8 mouse cellular contexts compared by ENCODE assay signal in the genomic region with DNA sequence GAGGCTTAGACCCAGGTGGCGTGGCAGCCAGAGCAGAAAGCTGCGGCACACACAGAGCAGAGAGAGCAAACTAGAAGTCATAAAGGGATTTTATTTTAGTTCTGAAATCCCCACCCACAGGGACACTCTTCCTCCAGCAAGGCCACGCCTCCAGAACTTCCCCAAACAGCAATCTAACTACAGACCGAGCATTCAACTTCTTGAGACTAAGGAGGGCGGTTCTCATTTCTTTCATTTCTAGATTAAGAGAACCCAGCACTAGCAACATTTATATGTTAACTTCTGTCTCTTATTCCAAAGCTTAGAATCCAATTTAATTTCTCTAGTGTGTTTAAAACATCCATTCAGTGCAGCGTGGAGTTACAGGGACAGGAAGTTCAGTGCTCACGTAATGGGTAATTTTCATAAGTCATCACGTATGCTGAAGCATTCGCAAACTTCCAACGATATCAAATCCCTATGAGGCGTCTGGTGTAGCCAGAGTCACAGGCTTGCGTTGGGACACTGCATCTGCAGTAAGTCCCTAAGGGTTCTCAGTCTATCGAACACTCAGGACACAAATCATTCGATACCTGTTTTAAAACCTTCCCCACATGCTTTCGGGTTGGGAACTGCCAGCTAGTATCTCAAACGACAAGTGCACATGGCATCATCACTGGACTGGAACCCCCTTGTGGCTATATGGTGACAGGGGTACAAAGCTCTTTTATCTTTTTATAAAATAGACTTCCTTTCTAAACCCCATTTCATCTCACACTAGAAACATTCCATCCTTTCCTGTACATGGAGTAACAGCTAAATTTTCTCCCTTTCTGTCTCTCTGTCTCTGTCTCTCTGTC. TPM values are rescaled to one million over a fixed set of nuclear protein-coding genes. Genes with fewer than 3 reads are reported as not detected.
DNase-seq lines count a peak whose midpoint lies in the region; ATAC-seq and TF ChIP-seq lines count a peak whose summit lies in the region.

No protein-coding gene starts in this region.

- TF ChIP-seq CTCF in liver, postnatal 0 days (IDR thresholded peaks at IDR 0.05; ENCODE audit: low read depth): no peak

- ATAC-seq in embryonic facial prominence, embryonic 14.5 days (ENCODE audit: low read depth): no peak
- ATAC-seq in liver, postnatal 0 days: peak; percentile 69

- TF ChIP-seq EP300 in liver, postnatal 0 days (IDR thresholded peaks at IDR 0.05; ENCODE audit: low read depth): no peak

- no peaks in the 10 kb centered on the region for H3K36me3 ChIP-seq in embryonic facial prominence, embryonic 14.5 days (ENCODE audit: control insufficient read depth, insufficient read depth, low read length)
- peaks cover 14% of the 10 kb centered on the region; the same call in 1 of the 2 replicates for H3K36me3 ChIP-seq in embryonic facial prominence, embryonic 10.5 days (replicated peaks)
- H3K36me3 ChIP-seq in liver, postnatal 0 days (replicated peaks; ENCODE audit: insufficient read depth, low read length): no peaks in the 10 kb centered on the region

- H3K27ac ChIP-seq in embryonic facial prominence, embryonic 14.5 days (replicated peaks; ENCODE audit: low read depth, low read length): no peak overlapping the region
- no peak overlapping the region for H3K27ac ChIP-seq in embryonic facial prominence, embryonic 10.5 days (replicated peaks)
- peak overlapping the region; percentile 30; the same call in 1 of the 2 replicates for H3K27ac ChIP-seq in liver, postnatal 0 days (ENCODE audit: low read depth)

- H3K9ac ChIP-seq in embryonic facial prominence, embryonic 14.5 days (ENCODE audit: low read depth, low read length): no peak overlapping the region
- H3K9ac ChIP-seq in liver, postnatal 0 days (replicated peaks): peak overlapping the region; percentile 3; the same call in 1 of the 2 replicates

- DNase-seq in embryonic facial prominence, embryonic 14.5 days (ENCODE audit: low spot score): peak; percentile 49
- DNase-seq in embryonic facial prominence, embryonic 10.5 days (ENCODE audit: low spot score): no peak
- DNase-seq in thymus, postnatal 0 days (ENCODE audit: low spot score): peak; percentile 28
- DNase-seq in thymus, adult 18-20 months: no peak
- peak; percentile 20 for DNase-seq in liver, postnatal 0 days
- no peak for DNase-seq in cerebellum, postnatal 14 days
- DNase-seq in layer of hippocampus, adult 9-10 months (ENCODE audit: low spot score): no peak
- no peak for DNase-seq in adrenal gland, adult 18-20 months (ENCODE audit: low spot score in 2 of 2)

- H3K4me1 ChIP-seq in embryonic facial prominence, embryonic 14.5 days (ENCODE audit: control insufficient read depth, insufficient read depth, low read length): peaks cover 4% of the 10 kb centered on the region
- H3K4me1 ChIP-seq in embryonic facial prominence, embryonic 10.5 days: peaks cover 10% of the 10 kb centered on the region; the same call in 1 of the 2 replicates
- 0 out of 2 replicates have a peak, but pooled peaks cover 3% of the 10 kb centered on the region for H3K4me1 ChIP-seq in liver, postnatal 0 days (ENCODE audit: insufficient read depth)

- H3K9me3 ChIP-seq in embryonic facial prominence, embryonic 14.5 days (ENCODE audit: control insufficient read depth, low read length): no peaks in the 10 kb centered on the region
- H3K9me3 ChIP-seq in embryonic facial prominence, embryonic 10.5 days: no peaks in the 10 kb centered on the region
- no peaks in the 10 kb centered on the region for H3K9me3 ChIP-seq in liver, postnatal 0 days (ENCODE audit: low read length)

- 60% methylated on average over 16 of the region's 16 CpGs for WGBS in embryonic facial prominence, embryonic 14.5 days
- WGBS in embryonic facial prominence, embryonic 10.5 days: 85% methylated on average over 16 of the region's 16 CpGs
- 43% methylated on average over 16 of the region's 16 CpGs for WGBS in liver, postnatal 0 days (ENCODE audit: insufficient replicate concordance)

- peak overlapping the region; percentile 3; the same call in 1 of the 2 replicates for H3K4me2 ChIP-seq in embryonic facial prominence, embryonic 14.5 days (ENCODE audit: low read depth, low read length)
- peak overlapping the region; percentile 52 for H3K4me2 ChIP-seq in liver, postnatal 0 days (ENCODE audit: low read depth, low read length)

- H3K27me3 ChIP-seq in embryonic facial prominence, embryonic 14.5 days (replicated peaks; ENCODE audit: control insufficient read depth, insufficient read depth, low read length): no peaks in the 10 kb centered on the region
- no peaks in the 10 kb centered on the region for H3K27me3 ChIP-seq in embryonic facial prominence, embryonic 10.5 days (replicated peaks; ENCODE audit: low read depth, poor library complexity, severe bottlenecking)
- no peaks in the 10 kb centered on the region for H3K27me3 ChIP-seq in liver, postnatal 0 days (ENCODE audit: insufficient read depth, low read length)

- H3K4me3 ChIP-seq in embryonic facial prominence, embryonic 14.5 days (ENCODE audit: low read depth, low read length): no peak overlapping the region
- no peak overlapping the region for H3K4me3 ChIP-seq in embryonic facial prominence, embryonic 10.5 days
- H3K4me3 ChIP-seq in liver, postnatal 0 days (ENCODE audit: low read depth, low read length): peak overlapping the region; percentile 24

RNA-seq across cellular contexts. Expression of a gene that starts 18.7 kb away (rescaled TPM):
- polyA plus RNA-seq in embryonic facial prominence, embryonic 14.5 days (2014; fragmentation: Nextera tagmentation; extraction: Ambion mirVana): 7.2 and 7.7 TPM in 2 replicates
- 8.8 and 9.7 TPM in 2 replicates for polyA plus RNA-seq in embryonic facial prominence, embryonic 10.5 days (2016; fragmentation: Nextera tagmentation; extraction: Ambion mirVana)
- 1.3 and 1.4 TPM in 2 replicates for polyA plus RNA-seq in thymus, postnatal 0 days (2015; fragmentation: Nextera tagmentation; extraction: Ambion mirVana)
- 4.9 and 5.2 TPM in 2 replicates for polyA plus RNA-seq in liver, postnatal 0 days (2015; fragmentation: Nextera tagmentation; extraction: Ambion mirVana)
- total RNA-seq in adrenal gland, adult 18-20 months (2021): 1 to 10 TPM in 1 of 2 experiments, under 1 TPM in 1; 0.96 to 2.5 TPM

RNA-seq across cellular contexts. Expression of a gene that starts 45.9 kb away (rescaled TPM):
- 17.7 and 24.3 TPM in 2 replicates for polyA plus RNA-seq in embryonic facial prominence, embryonic 14.5 days (2014; fragmentation: Nextera tagmentation; extraction: Ambion mirVana)
- polyA plus RNA-seq in embryonic facial prominence, embryonic 10.5 days (2016; fragmentation: Nextera tagmentation; extraction: Ambion mirVana): 27.7 and 28.4 TPM in 2 replicates
- 10.2 and 12.2 TPM in 2 replicates for polyA plus RNA-seq in thymus, postnatal 0 days (2015; fragmentation: Nextera tagmentation; extraction: Ambion mirVana)
- polyA plus RNA-seq in liver, postnatal 0 days (2015; fragmentation: Nextera tagmentation; extraction: Ambion mirVana): 3.0 and 3.4 TPM in 2 replicates
- 10 to 100 TPM; 17.3 to 23.4 TPM for total RNA-seq in adrenal gland, adult 18-20 months (2021)

Comparison
In these comparisons a context has a peak if more than half of its experiments do, and no peak if none do; other contexts are left out.
1. DNase-seq: peak in embryonic facial prominence, embryonic 14.5 days (single experiment), thymus, postnatal 0 days (single experiment) and liver, postnatal 0 days (single experiment); none in embryonic facial prominence, embryonic 10.5 days (single experiment), thymus, adult 18-20 months (0 of 2), cerebellum, postnatal 14 days (0 of 2), layer of hippocampus, adult 9-10 months (single experiment) and adrenal gland, adult 18-20 months (0 of 2).